Mouse (Mus musculus) monocyte, adult 2 months (primary cell): ENCODE data around the gene Tmcc1.

Source experiments
- DNase-seq, 2 experiments: peaks; one replicate each; pipeline ENCODE4 v3.0.0; 2022; ENCODE audit warnings: low spot score in 2 of 2, low read depth in 1 of 2

Tmcc1 gene

GRCm38 (mm10) chr6:115973139-115973875 is 220.0 kb downstream of the Tmcc1 start:
- DNase-seq, result no peak

GRCm38 (mm10) chr6:115972083-115972764 is 221.1 kb downstream of the Tmcc1 start:
- no peak for DNase-seq

GRCm38 (mm10) chr6:115971273-115972060 is 221.8 kb downstream of the Tmcc1 start:
- DNase-seq, result no peak

- peak in 1 of 2 experiments; percentile 21 for DNase-seq
These were observed 223.3 kb downstream of the Tmcc1 start for GRCm38 (mm10) chr6:115969952-115970351.

- no peak for DNase-seq
These were observed 224.2 kb downstream of the Tmcc1 start for GRCm38 (mm10) chr6:115969103-115969502.

GRCm38 (mm10) chr6:115968700-115969099 is 224.6 kb downstream of the Tmcc1 start:
- no peak for DNase-seq
